Mouse (Mus musculus): ENCODE measurements at regions not wholly inside any gene's neighbourhood (a gene's known extent, or its start where the extent isn't known, plus 50 kb on each side); places are given as distances from the start of the nearest gene placed in this dataset.

- TF ChIP-seq CTCF (IDR thresholded peaks at IDR 0.05; ENCODE audit: extremely low read depth, insufficient read length, insufficient replicate concordance, low read depth, low read length) (no peak), POLR2A (IDR thresholded peaks at IDR 0.05; ENCODE audit: low read depth, low read length) (no peak)
- Histone ChIP-seq H3K27ac (ENCODE audit: insufficient read depth, low read depth, low read length) (no peak overlapping the region), H3K4me3 (ENCODE audit: low read depth, low read length) (no peak overlapping the region), H3K36me3 (ENCODE audit: control insufficient read depth, insufficient read depth, low read length) (no peaks in the 10 kb centered on the region), H3K4me1 (ENCODE audit: control insufficient read depth, insufficient read depth, insufficient read length, low read length) (no peaks in the 10 kb centered on the region), H3K27me3 (ENCODE audit: control insufficient read depth, insufficient read depth, low read length) (no peaks in the 10 kb centered on the region)
- WGBS, result 21% methylated on average over 1 of the region's 1 CpGs
These were observed 254.8 kb upstream of the Plxna2 start for GRCm38 (mm10) chr1:194363129-194363768.

- no peaks in the 10 kb centered on the region for H3K36me3 ChIP-seq (ENCODE audit: control insufficient read depth, insufficient read depth, low read length)
- no peak overlapping the region for H3K4me3 ChIP-seq (ENCODE audit: low read depth, low read length)
- TF ChIP-seq CTCF (IDR thresholded peaks at IDR 0.05; ENCODE audit: extremely low read depth, insufficient read length, insufficient replicate concordance, low read depth, low read length) (no peak), POLR2A (IDR thresholded peaks at IDR 0.05; ENCODE audit: low read depth, low read length) (no peak)
- no peaks in the 10 kb centered on the region for H3K4me1 ChIP-seq (ENCODE audit: control insufficient read depth, insufficient read depth, insufficient read length, low read length)
- H3K27me3 ChIP-seq (ENCODE audit: control insufficient read depth, insufficient read depth, low read length), result no peaks in the 10 kb centered on the region
- H3K27ac ChIP-seq (ENCODE audit: insufficient read depth, low read depth, low read length), result no peak overlapping the region
These were observed 255.7 kb upstream of the Plxna2 start for GRCm38 (mm10) chr1:194362298-194362697.

GRCm38 (mm10) chr1:194361316-194361715, 256.7 kb upstream of the Plxna2 start:
- H3K4me3 ChIP-seq (ENCODE audit: low read depth, low read length), result no peak overlapping the region
- no peaks in the 10 kb centered on the region for H3K36me3 ChIP-seq (ENCODE audit: control insufficient read depth, insufficient read depth, low read length)
- no peak overlapping the region for H3K27ac ChIP-seq (ENCODE audit: insufficient read depth, low read depth, low read length)
- TF ChIP-seq POLR2A (IDR thresholded peaks at IDR 0.05; ENCODE audit: low read depth, low read length) (no peak), CTCF (IDR thresholded peaks at IDR 0.05; ENCODE audit: extremely low read depth, insufficient read length, insufficient replicate concordance, low read depth, low read length) (no peak)
- H3K4me1 ChIP-seq (ENCODE audit: control insufficient read depth, insufficient read depth, insufficient read length, low read length), result no peaks in the 10 kb centered on the region
- no peaks in the 10 kb centered on the region for H3K27me3 ChIP-seq (ENCODE audit: control insufficient read depth, insufficient read depth, low read length)
- 36% methylated on average over 1 of the region's 1 CpGs for WGBS

- Histone ChIP-seq H3K27me3 (ENCODE audit: control insufficient read depth, insufficient read depth, low read length) (no peaks in the 10 kb centered on the region), H3K4me1 (ENCODE audit: control insufficient read depth, insufficient read depth, insufficient read length, low read length) (no peaks in the 10 kb centered on the region), H3K27ac (ENCODE audit: insufficient read depth, low read depth, low read length) (no peak overlapping the region), H3K36me3 (ENCODE audit: control insufficient read depth, insufficient read depth, low read length) (no peaks in the 10 kb centered on the region), H3K4me3 (ENCODE audit: low read depth, low read length) (no peak overlapping the region)
- TF ChIP-seq POLR2A (IDR thresholded peaks at IDR 0.05; ENCODE audit: low read depth, low read length), result no peak
- TF ChIP-seq CTCF (IDR thresholded peaks at IDR 0.05; ENCODE audit: extremely low read depth, insufficient read length, insufficient replicate concordance, low read depth, low read length), result no peak
- 60% methylated on average over 1 of the region's 1 CpGs for WGBS
These were observed 263.5 kb upstream of the Plxna2 start for GRCm38 (mm10) chr1:194354332-194355120.

- 37% methylated on average over 3 of the region's 3 CpGs for WGBS
- H3K4me1 ChIP-seq (ENCODE audit: control insufficient read depth, insufficient read depth, insufficient read length, low read length), result no peaks in the 10 kb centered on the region
- TF ChIP-seq POLR2A (IDR thresholded peaks at IDR 0.05; ENCODE audit: low read depth, low read length), result no peak
- TF ChIP-seq CTCF (IDR thresholded peaks at IDR 0.05; ENCODE audit: extremely low read depth, insufficient read length, insufficient replicate concordance, low read depth, low read length), result no peak
- H3K36me3 ChIP-seq (ENCODE audit: control insufficient read depth, insufficient read depth, low read length), result no peaks in the 10 kb centered on the region
- no peaks in the 10 kb centered on the region for H3K27me3 ChIP-seq (ENCODE audit: control insufficient read depth, insufficient read depth, low read length)
- H3K27ac ChIP-seq (ENCODE audit: insufficient read depth, low read depth, low read length), result no peak overlapping the region
- no peak overlapping the region for H3K4me3 ChIP-seq (ENCODE audit: low read depth, low read length)
These were observed 272.5 kb upstream of the Plxna2 start for GRCm38 (mm10) chr1:194345304-194346033.

- TF ChIP-seq CTCF (IDR thresholded peaks at IDR 0.05; ENCODE audit: extremely low read depth, insufficient read length, insufficient replicate concordance, low read depth, low read length), result no peak
- WGBS, result 86% methylated on average over 1 of the region's 1 CpGs
- H3K36me3 ChIP-seq (ENCODE audit: control insufficient read depth, insufficient read depth, low read length), result no peaks in the 10 kb centered on the region
- H3K27ac ChIP-seq (ENCODE audit: insufficient read depth, low read depth, low read length), result no peak overlapping the region
- H3K4me3 ChIP-seq (ENCODE audit: low read depth, low read length), result no peak overlapping the region
- H3K27me3 ChIP-seq (ENCODE audit: control insufficient read depth, insufficient read depth, low read length), result no peaks in the 10 kb centered on the region
- no peaks in the 10 kb centered on the region for H3K4me1 ChIP-seq (ENCODE audit: control insufficient read depth, insufficient read depth, insufficient read length, low read length)
These were observed 275.4 kb upstream of the Plxna2 start for GRCm38 (mm10) chr1:194342568-194342967.

- Histone ChIP-seq H3K27ac (ENCODE audit: insufficient read depth, low read depth, low read length) (no peak overlapping the region), H3K4me1 (ENCODE audit: control insufficient read depth, insufficient read depth, insufficient read length, low read length) (no peaks in the 10 kb centered on the region), H3K27me3 (ENCODE audit: control insufficient read depth, insufficient read depth, low read length) (no peaks in the 10 kb centered on the region), H3K4me3 (ENCODE audit: low read depth, low read length) (no peak overlapping the region), H3K36me3 (ENCODE audit: control insufficient read depth, insufficient read depth, low read length) (no peaks in the 10 kb centered on the region)
- 41% methylated on average over 3 of the region's 3 CpGs for WGBS
- TF ChIP-seq POLR2A (IDR thresholded peaks at IDR 0.05; ENCODE audit: low read depth, low read length), result no peak
- TF ChIP-seq CTCF (IDR thresholded peaks at IDR 0.05; ENCODE audit: extremely low read depth, insufficient read length, insufficient replicate concordance, low read depth, low read length), result no peak
These were observed 276.3 kb upstream of the Plxna2 start for GRCm38 (mm10) chr1:194341758-194342157.

All from small intestine, adult 2 months (tissue).